Mouse (Mus musculus) heart, adult 2 months (tissue): ENCODE data around the gene Bank1. TPM values are rescaled to one million over a fixed set of nuclear protein-coding genes. Genes with fewer than 3 reads are reported as not detected.

ENCODE experiments used
- DNase-seq, 2 experiments: peaks; one replicate each; pipeline ENCODE4 v3.0.0; 2021
- H3K27ac ChIP-seq: fragments of 200-600 bp; 2 replicates; pipeline ENCODE4 v1.8.1; 2022
- H3K27me3 ChIP-seq: fragments of 200-500 bp; 2 replicates; pipeline ENCODE4 v1.6.1; 2012; ENCODE audit warnings: mild to moderate bottlenecking, low read length, inconsistent platforms, mixed read lengths; ENCODE audit not compliant: control insufficient read depth, insufficient read depth
- H3K36me3 ChIP-seq: fragments of 200-500 bp; 2 replicates; pipeline ENCODE4 v1.6.1; 2012; ENCODE audit warnings: low read length, inconsistent platforms; ENCODE audit not compliant: control insufficient read depth, insufficient read depth
- H3K4me1 ChIP-seq: fragments of 200-500 bp; 2 replicates; pipeline ENCODE4 v1.6.1; 2011; ENCODE audit warnings: low read length; ENCODE audit not compliant: control insufficient read depth, insufficient read depth
- H3K4me3 ChIP-seq: fragments of 200-600 bp; 2 replicates; pipeline ENCODE4 v1.8.1; 2022
- H3K79me2 ChIP-seq: fragments of 200-500 bp; replicated peaks from 2 replicates; pipeline ENCODE4 v1.6.1; 2012; ENCODE audit warnings: mild to moderate bottlenecking, inconsistent platforms, low read length, moderate library complexity, mixed read lengths; ENCODE audit not compliant: control insufficient read depth, insufficient read depth
- H3K9ac ChIP-seq: fragments of 200-500 bp; 2 replicates; pipeline ENCODE4 v1.6.1; 2012; ENCODE audit warnings: low read depth, mild to moderate bottlenecking, control low read depth, inconsistent platforms, low read length, mixed read lengths
- CTCF ChIP-seq: fragments of 200-600 bp; IDR thresholded peaks from 2 replicates; pipeline ENCODE4 v1.8.1; 2022; ENCODE audit warnings: antibody characterized with exemption, mild to moderate bottlenecking, moderate library complexity
- EP300 ChIP-seq: fragments of 200-500 bp; IDR thresholded peaks from 2 replicates; pipeline ENCODE4 v1.6.1; 2011; ENCODE audit warnings: low read depth, low read length, control low read depth; ENCODE audit not compliant: insufficient read depth
- POLR2A ChIP-seq: fragments of 200-500 bp; IDR thresholded peaks from 2 replicates; pipeline ENCODE4 v1.6.1; 2011; ENCODE audit warnings: mild to moderate bottlenecking, low read depth, low read length, control low read depth; ENCODE audit not compliant: insufficient read depth
- WGBS: fragments of 180-500 bp; shearing (Covaris S2); methylation state at CpG from one replicate; pipeline ENCODE4 v1.1.7; 2018; 5-methylcytosine and 5-hydroxymethylcytosine counted together
- intact Hi-C: fragments of 180-260 bp; cut with DNase I; formaldehyde crosslinking; loops from one replicate; pipeline ENCODE4 v1.15.1; 2025
- polyA plus RNA-seq: library from polyadenylated mRNA; depleted of rRNA; stranded (reverse); fragments of >200 nt; gene quantifications from 2 replicates; pipeline ENCODE4 v1.2.3, GENCODE M21; 2012
- total RNA-seq, 2 experiments: library from RNA; stranded (reverse); gene quantifications; 2 replicates each; pipeline ENCODE4 v1.2.3; 2021

Bank1 gene
- total and polyA plus RNA-seq, 3 experiments = 0.81 to 1.9 (median 0.86) TPM

DNA sequence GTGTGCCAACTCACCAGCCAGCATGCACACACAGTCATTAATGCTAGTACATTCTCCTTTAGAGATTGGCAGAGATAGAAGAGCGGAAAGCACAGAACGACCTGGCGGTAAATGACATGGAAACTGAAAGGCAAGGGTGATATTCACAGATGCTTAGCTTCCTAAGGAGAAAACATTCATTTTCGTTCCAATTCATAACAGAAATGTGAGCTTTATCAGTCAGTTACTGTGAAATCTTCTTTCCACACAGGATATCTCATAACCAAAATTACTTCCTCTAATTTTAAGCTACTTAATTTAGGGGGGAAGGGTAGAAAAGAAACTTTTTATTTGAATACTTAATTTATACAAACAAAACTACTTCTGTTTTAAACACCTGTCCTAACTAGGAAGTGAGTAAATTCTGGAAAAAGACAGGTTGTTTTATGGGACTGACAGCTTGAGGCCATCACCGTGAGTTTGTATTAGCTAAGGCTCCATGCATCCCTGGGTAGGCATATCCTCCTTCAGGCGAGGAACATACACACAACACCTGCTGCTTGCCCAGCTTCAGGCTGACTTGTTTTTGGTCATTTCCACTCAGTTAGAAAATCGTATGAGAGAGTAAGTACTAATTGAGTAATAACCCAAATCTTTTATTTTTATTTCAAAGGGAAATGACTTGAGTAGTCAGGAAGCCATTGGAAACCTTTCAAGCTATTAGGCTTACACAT is 238.8 kb downstream of the Bank1 start:
- Histone ChIP-seq H3K79me2 (no peaks in the 10 kb centered on the region), H3K27ac (no peak overlapping the region), H3K36me3 (no peaks in the 10 kb centered on the region), H3K4me1 (no peaks in the 10 kb centered on the region; the same call in 1 of the 2 replicates), H3K27me3 (no peaks in the 10 kb centered on the region), H3K9ac (no peak overlapping the region), H3K4me3 (no peak overlapping the region)
- intact Hi-C loops = no loop called here
- DNase-seq = no peak
- 58% methylated on average over 7 of the region's 7 CpGs for WGBS
- TF ChIP-seq EP300 = no peak
- TF ChIP-seq POLR2A = no peak
- no peak for TF ChIP-seq CTCF

GRCm38 (mm10) chr3:136086431-136086830 is 239.4 kb downstream of the Bank1 start:
- no peak overlapping the region for H3K9ac ChIP-seq
- H3K79me2 ChIP-seq = no peaks in the 10 kb centered on the region
- no peak for DNase-seq
- WGBS = 54% methylated on average over 5 of the region's 5 CpGs
- H3K36me3 ChIP-seq = no peaks in the 10 kb centered on the region
- TF ChIP-seq EP300 (no peak), CTCF (no peak), POLR2A (no peak)
- no peaks in the 10 kb centered on the region for H3K27me3 ChIP-seq
- intact Hi-C loops = no loop called here
- no peak overlapping the region for H3K27ac ChIP-seq
- H3K4me3 ChIP-seq = no peak overlapping the region
- no peaks in the 10 kb centered on the region; the same call in 1 of the 2 replicates for H3K4me1 ChIP-seq

GRCm38 (mm10) chr3:136085077-136085476 is 240.8 kb downstream of the Bank1 start:
- Histone ChIP-seq H3K27me3 (no peaks in the 10 kb centered on the region), H3K79me2 (no peaks in the 10 kb centered on the region), H3K36me3 (no peaks in the 10 kb centered on the region), H3K4me3 (no peak overlapping the region), H3K4me1 (no peaks in the 10 kb centered on the region; the same call in 1 of the 2 replicates), H3K9ac (no peak overlapping the region), H3K27ac (no peak overlapping the region)
- 48% methylated on average over 1 of the region's 1 CpGs for WGBS
- peak in 1 of 2 experiments; percentile 5 for DNase-seq
- TF ChIP-seq EP300 (no peak), CTCF (no peak), POLR2A (no peak)
- intact Hi-C loops = no loop called here

DNA sequence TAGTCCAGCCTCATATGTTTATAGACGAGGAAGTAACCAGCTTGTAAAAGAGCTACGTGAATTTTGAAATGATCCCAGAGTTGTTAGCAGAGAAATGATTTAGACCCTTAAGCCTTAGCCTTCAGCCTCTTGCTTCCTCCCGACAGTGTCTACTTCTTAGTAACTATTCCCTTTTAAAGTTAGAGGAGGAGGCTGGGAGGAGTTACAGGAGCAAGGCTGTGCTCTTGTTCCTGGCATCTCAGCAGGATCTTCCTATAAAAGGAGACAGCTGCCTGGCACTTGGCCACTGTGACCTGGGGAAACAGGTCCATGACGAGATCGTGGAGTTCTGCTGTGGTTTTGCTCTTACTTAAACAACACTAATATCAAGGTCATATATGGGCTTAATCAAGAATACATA is 241.8 kb downstream of the Bank1 start:
- intact Hi-C loops = no loop called here
- TF ChIP-seq EP300 = no peak
- TF ChIP-seq CTCF = no peak
- TF ChIP-seq POLR2A = no peak
- Histone ChIP-seq H3K79me2 (no peaks in the 10 kb centered on the region), H3K4me1 (no peaks in the 10 kb centered on the region; the same call in 1 of the 2 replicates), H3K27ac (no peak overlapping the region), H3K36me3 (no peaks in the 10 kb centered on the region), H3K27me3 (no peaks in the 10 kb centered on the region), H3K4me3 (no peak overlapping the region), H3K9ac (no peak overlapping the region)
- peak; percentile 10 to 20 for DNase-seq
- WGBS = 55% methylated on average over 5 of the region's 5 CpGs

GRCm38 (mm10) chr3:136081264-136081663 is 244.6 kb downstream of the Bank1 start:
- WGBS = 83% methylated on average over 1 of the region's 1 CpGs
- intact Hi-C loops = no loop called here

GRCm38 (mm10) chr3:136078535-136078934 is 247.3 kb downstream of the Bank1 start:
- 23% methylated on average over 2 of the region's 2 CpGs for WGBS
- intact Hi-C loops = no loop called here
- Histone ChIP-seq H3K27ac (no peak overlapping the region), H3K27me3 (no peaks in the 10 kb centered on the region), H3K9ac (no peak overlapping the region), H3K4me3 (no peak overlapping the region), H3K36me3 (no peaks in the 10 kb centered on the region), H3K4me1 (no peaks in the 10 kb centered on the region), H3K79me2 (no peaks in the 10 kb centered on the region)
- no peak for TF ChIP-seq CTCF
- no peak for TF ChIP-seq EP300
- TF ChIP-seq POLR2A = no peak
- no peak for DNase-seq

More at GRCm38 (mm10) chr3:136081264-136081663, 244.6 kb downstream of the Bank1 start:
- H3K9ac ChIP-seq = no peak overlapping the region
- no peak overlapping the region for H3K4me3 ChIP-seq
- H3K4me1 ChIP-seq = no peaks in the 10 kb centered on the region
- H3K79me2 ChIP-seq = no peaks in the 10 kb centered on the region
- no peaks in the 10 kb centered on the region for H3K36me3 ChIP-seq
- TF ChIP-seq EP300 = no peak
- no peak for TF ChIP-seq POLR2A
- TF ChIP-seq CTCF = no peak
- no peaks in the 10 kb centered on the region for H3K27me3 ChIP-seq
- H3K27ac ChIP-seq = no peak overlapping the region
- DNase-seq = no peak
